Mouse (Mus musculus): ENCODE results near the gene Esm1. TPM values are rescaled to one million over a fixed set of nuclear protein-coding genes. Genes with fewer than 3 reads are reported as not detected.

The Esm1 gene
- under 1 TPM in 1 of 2 experiments, not detected in 1; 0.41 TPM for total RNA-seq (2021)

- no peak for DNase-seq (ENCODE audit: low spot score in 2 of 2)
- intact Hi-C loops (cut with DNase I) = no loop called here
Observed at GRCm38 (mm10) chr13:113209624-113210023, at the start of gene Esm1. Gene Esm1, plus strand, starts transcription at chr13:113209659.

GRCm38 (mm10) chr13:113164252-113165005 lies 45.0 kb upstream of the Esm1 start:
- intact Hi-C loops (cut with DNase I) = no loop called here
- no peak for DNase-seq (ENCODE audit: low spot score in 2 of 2)

- intact Hi-C loops (cut with DNase I) = no loop called here
- DNase-seq (ENCODE audit: low spot score in 2 of 2) = no peak
Observed at GRCm38 (mm10) chr13:113168018-113168534, 41.4 kb upstream of the Esm1 start.

- no peak for DNase-seq (ENCODE audit: low spot score in 2 of 2)
- intact Hi-C loops (cut with DNase I) = no loop called here
Observed at GRCm38 (mm10) chr13:113170256-113170655, 39.2 kb upstream of the Esm1 start.

- intact Hi-C loops (cut with DNase I) = no loop called here
- peak in 1 of 2 experiments; percentile 61 for DNase-seq (ENCODE audit: low spot score in 2 of 2)
Observed at GRCm38 (mm10) chr13:113174162-113174561, 35.3 kb upstream of the Esm1 start.

- no peak for DNase-seq (ENCODE audit: low spot score in 2 of 2)
Observed at GRCm38 (mm10) chr13:113183310-113183709, 26.1 kb upstream of the Esm1 start.

GRCm38 (mm10) chr13:113183720-113184119 lies 25.7 kb upstream of the Esm1 start:
- intact Hi-C loops (cut with DNase I) = no loop called here
- DNase-seq (ENCODE audit: low spot score in 2 of 2) = no peak

More at GRCm38 (mm10) chr13:113183310-113183709, 26.1 kb upstream of the Esm1 start:
- intact Hi-C loops (cut with DNase I) = no loop called here

GRCm38 (mm10) chr13:113196808-113197674 lies 12.4 kb upstream of the Esm1 start:
- no peak for DNase-seq (ENCODE audit: low spot score in 2 of 2)
- intact Hi-C loops (cut with DNase I) = no loop called here

- intact Hi-C loops (cut with DNase I) = no loop called here
- no peak for DNase-seq (ENCODE audit: low spot score in 2 of 2)
Observed at GRCm38 (mm10) chr13:113197872-113198502, 11.5 kb upstream of the Esm1 start.

GRCm38 (mm10) chr13:113199331-113199730 lies 10.1 kb upstream of the Esm1 start:
- intact Hi-C loops (cut with DNase I) = no loop called here
- no peak for DNase-seq (ENCODE audit: low spot score in 2 of 2)

- intact Hi-C loops (cut with DNase I) = no loop called here
- no peak for DNase-seq (ENCODE audit: low spot score in 2 of 2)
Observed at GRCm38 (mm10) chr13:113200726-113201125, 8.7 kb upstream of the Esm1 start.

- intact Hi-C loops (cut with DNase I) = no loop called here
- no peak for DNase-seq (ENCODE audit: low spot score in 2 of 2)
Observed at GRCm38 (mm10) chr13:113201631-113202030, 7.8 kb upstream of the Esm1 start.

GRCm38 (mm10) chr13:113202184-113202583 lies 7.3 kb upstream of the Esm1 start:
- intact Hi-C loops (cut with DNase I) = no loop called here
- DNase-seq (ENCODE audit: low spot score in 2 of 2) = no peak

GRCm38 (mm10) chr13:113203146-113203545 lies 6.3 kb upstream of the Esm1 start:
- no peak for DNase-seq (ENCODE audit: low spot score in 2 of 2)
- intact Hi-C loops (cut with DNase I) = no loop called here

- intact Hi-C loops (cut with DNase I) = no loop called here
- DNase-seq (ENCODE audit: low spot score in 2 of 2) = no peak
Observed at GRCm38 (mm10) chr13:113205346-113205745, 4.1 kb upstream of the Esm1 start.

- intact Hi-C loops (cut with DNase I) = no loop called here
- no peak for DNase-seq (ENCODE audit: low spot score in 2 of 2)
Observed at GRCm38 (mm10) chr13:113211345-113211744, 1.9 kb downstream of the Esm1 start.

GRCm38 (mm10) chr13:113212401-113212800 lies 2.9 kb downstream of the Esm1 start:
- intact Hi-C loops (cut with DNase I) = no loop called here
- DNase-seq (ENCODE audit: low spot score in 2 of 2) = no peak

GRCm38 (mm10) chr13:113213865-113214264 lies 4.4 kb downstream of the Esm1 start:
- DNase-seq (ENCODE audit: low spot score in 2 of 2) = no peak
- intact Hi-C loops (cut with DNase I) = no loop called here

GRCm38 (mm10) chr13:113221851-113222250 lies 12.4 kb downstream of the Esm1 start:
- no peak for DNase-seq (ENCODE audit: low spot score in 2 of 2)
- intact Hi-C loops (cut with DNase I) = no loop called here

GRCm38 (mm10) chr13:113224105-113224504 lies 14.6 kb downstream of the Esm1 start:
- intact Hi-C loops (cut with DNase I) = no loop called here
- DNase-seq (ENCODE audit: low spot score in 2 of 2) = peak; percentile 24 to 58

Measured in left cerebral cortex, postnatal 25 days (tissue).